ENCODE assay signal across 25 mouse cellular contexts in the genomic region with DNA sequence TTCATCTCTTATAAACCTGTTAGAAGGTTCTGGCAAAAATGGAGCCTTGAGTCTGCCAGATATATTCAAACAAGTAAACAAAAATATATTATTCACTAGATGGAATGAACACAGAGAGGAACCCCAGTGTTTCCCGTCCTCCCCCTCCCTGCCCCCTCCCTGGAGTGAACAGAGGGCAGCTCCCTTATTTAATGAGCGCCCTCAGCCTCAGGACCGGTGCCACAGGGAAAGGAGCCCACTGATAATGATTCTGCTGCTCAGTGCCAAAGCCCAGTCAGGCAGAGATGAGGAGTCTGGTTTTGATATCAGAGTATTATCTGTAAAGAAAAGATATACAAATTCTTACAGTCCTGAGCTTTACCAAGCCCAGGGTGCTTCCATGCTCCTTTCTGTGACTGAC.
A peak's percentile ranks its signal among the peaks of the same experiment; 100 is the strongest.
DNase-seq lines count a peak whose midpoint lies in the region; ATAC-seq and TF ChIP-seq lines count a peak whose summit lies in the region.
"Had no signal": no experiment of that assay in that cellular context is flagged by ENCODE, and none has a peak within 500 bp of the region (broad histone marks: within the 10 kb centered on the region; RNA-seq: fewer than 3 reads in every experiment).

No protein-coding gene starts in this region.

- no peaks in the 10 kb centered on the region for H3K36me3 ChIP-seq in embryonic facial prominence, embryonic 13.5 days
- no peaks in the 10 kb centered on the region for H3K36me3 ChIP-seq in embryonic facial prominence, embryonic 10.5 days (replicated peaks)
- H3K36me3 ChIP-seq in heart, embryonic 13.5 days, result no peaks in the 10 kb centered on the region
- H3K36me3 ChIP-seq in forebrain, postnatal 0 days (ENCODE audit: insufficient read depth), result no peaks in the 10 kb centered on the region
- H3K36me3 ChIP-seq: hindbrain, embryonic 15.5 days; limb, embryonic 13.5 days; liver, embryonic 12.5 days had no signal

- no peak for DNase-seq in embryonic facial prominence, embryonic 10.5 days (ENCODE audit: low spot score)
- no peak for DNase-seq in heart, postnatal 10 days
- peak; percentile 17 for DNase-seq in ovary, adult 18-20 months (ENCODE audit: low spot score)
- DNase-seq in ovary, postnatal 14 days (ENCODE audit: low spot score), result no peak
- DNase-seq in forebrain, postnatal 0 days, result peak; percentile 35
- DNase-seq in embryo, embryonic 10 days (ENCODE audit: low spot score), result no peak
- DNase-seq: adrenal gland, postnatal 25 days; cerebellum, adult 9-10 months; embryo, embryonic 11 days; gastrocnemius, postnatal 25 days; heart, postnatal 36 days; kidney, adult 8-10 months; kidney, postnatal 10 days; lung, adult 18-20 months; lung, postnatal 10 days; thymus, adult 18-20 months; thymus, postnatal 36 days had no signal

- no peaks in the 10 kb centered on the region for H3K27me3 ChIP-seq in embryonic facial prominence, embryonic 13.5 days
- no peaks in the 10 kb centered on the region for H3K27me3 ChIP-seq in embryonic facial prominence, embryonic 10.5 days (replicated peaks; ENCODE audit: low read depth, poor library complexity, severe bottlenecking)
- no peaks in the 10 kb centered on the region for H3K27me3 ChIP-seq in heart, embryonic 13.5 days (replicated peaks)
- no peaks in the 10 kb centered on the region for H3K27me3 ChIP-seq in forebrain, postnatal 0 days (ENCODE audit: insufficient read depth, low read length)
- H3K27me3 ChIP-seq: hindbrain, embryonic 15.5 days; limb, embryonic 13.5 days; liver, embryonic 12.5 days had no signal

- no peak overlapping the region for H3K9ac ChIP-seq in embryonic facial prominence, embryonic 13.5 days
- H3K9ac ChIP-seq in heart, embryonic 13.5 days, result no peak overlapping the region
- H3K9ac ChIP-seq in forebrain, postnatal 0 days, result no peak overlapping the region
- H3K9ac ChIP-seq: hindbrain, embryonic 15.5 days; limb, embryonic 13.5 days; liver, embryonic 12.5 days had no signal

- H3K4me3 ChIP-seq in embryonic facial prominence, embryonic 13.5 days, result no peak overlapping the region
- no peak overlapping the region for H3K4me3 ChIP-seq in embryonic facial prominence, embryonic 10.5 days
- no peak overlapping the region for H3K4me3 ChIP-seq in heart, embryonic 13.5 days
- no peak overlapping the region for H3K4me3 ChIP-seq in forebrain, postnatal 0 days (ENCODE audit: low read depth, low read length)
- H3K4me3 ChIP-seq: heart, adult 2 months; hindbrain, embryonic 15.5 days; limb, embryonic 13.5 days; liver, embryonic 12.5 days had no signal

- intact Hi-C loops in heart, postnatal 10 days (cut with DNase I), result no loop called here

- ATAC-seq in embryonic facial prominence, embryonic 13.5 days (ENCODE audit: insufficient number of reproducible peaks, insufficient read depth, low FRiP score, low TSS enrichment, low read depth), result no peak
- no peak for ATAC-seq in heart, embryonic 13.5 days (ENCODE audit: extremely low read depth, insufficient number of reproducible peaks, low FRiP score, low TSS enrichment)
- ATAC-seq in forebrain, postnatal 0 days, result no peak
- ATAC-seq: CD4-positive, CD25-positive, alpha-beta regulatory T cell, adult 4 months; liver, embryonic 12.5 days had no signal

- WGBS in embryonic facial prominence, embryonic 13.5 days, result 59% methylated on average over 3 of the region's 3 CpGs
- 67% methylated on average over 3 of the region's 3 CpGs for whole genome bisulfite sequencing in embryonic facial prominence, embryonic 10.5 days
- WGBS in heart, embryonic 13.5 days, result 37% methylated on average over 3 of the region's 3 CpGs
- WGBS in forebrain, postnatal 0 days, result 34% methylated on average over 3 of the region's 3 CpGs

- no peak for TF ChIP-seq CTCF in forebrain, postnatal 0 days (IDR thresholded peaks at IDR 0.05; ENCODE audit: low read depth)

- H3K27ac ChIP-seq in embryonic facial prominence, embryonic 13.5 days, result 0 out of 2 replicates have a peak overlapping the region, but pooled peaks have one; percentile 28
- H3K27ac ChIP-seq in embryonic facial prominence, embryonic 10.5 days (replicated peaks), result no peak overlapping the region
- peak overlapping the region; percentile 82 for H3K27ac ChIP-seq in heart, embryonic 13.5 days (replicated peaks)
- H3K27ac ChIP-seq in forebrain, postnatal 0 days (ENCODE audit: low read depth, low read length), result no peak overlapping the region
- H3K27ac ChIP-seq: heart, adult 2 months; hindbrain, embryonic 15.5 days; limb, embryonic 13.5 days; liver, embryonic 12.5 days had no signal

- H3K4me2 ChIP-seq in embryonic facial prominence, embryonic 13.5 days, result no peak overlapping the region
- no peak overlapping the region for H3K4me2 ChIP-seq in heart, embryonic 13.5 days
- no peak overlapping the region for H3K4me2 ChIP-seq in forebrain, postnatal 0 days (ENCODE audit: low read depth)
- H3K4me2 ChIP-seq: hindbrain, embryonic 15.5 days; limb, embryonic 13.5 days; liver, embryonic 12.5 days; midbrain, embryonic 11.5 days had no signal

- no peaks in the 10 kb centered on the region for H3K9me3 ChIP-seq in embryonic facial prominence, embryonic 13.5 days
- H3K9me3 ChIP-seq in embryonic facial prominence, embryonic 10.5 days, result no peaks in the 10 kb centered on the region
- no peaks in the 10 kb centered on the region for H3K9me3 ChIP-seq in heart, embryonic 13.5 days
- no peaks in the 10 kb centered on the region for H3K9me3 ChIP-seq in forebrain, postnatal 0 days (ENCODE audit: low read length)
- H3K9me3 ChIP-seq: hindbrain, embryonic 15.5 days; limb, embryonic 13.5 days; liver, embryonic 12.5 days had no signal

- H3K4me1 ChIP-seq in embryonic facial prominence, embryonic 13.5 days, result peaks cover 15% of the 10 kb centered on the region
- peaks cover 7% of the 10 kb centered on the region for H3K4me1 ChIP-seq in embryonic facial prominence, embryonic 10.5 days
- H3K4me1 ChIP-seq in heart, embryonic 13.5 days, result peaks cover 35% of the 10 kb centered on the region
- H3K4me1 ChIP-seq in forebrain, postnatal 0 days (ENCODE audit: insufficient read depth), result no peaks in the 10 kb centered on the region
- H3K4me1 ChIP-seq: hindbrain, embryonic 15.5 days; liver, embryonic 12.5 days had no signal

Comparison
In these comparisons a context has a peak if more than half of its experiments do, and no peak if none do; other contexts are left out.
1. H3K27ac ChIP-seq: peak in embryonic facial prominence, embryonic 13.5 days (single experiment) and heart, embryonic 13.5 days (single experiment); none in embryonic facial prominence, embryonic 10.5 days (single experiment) and forebrain, postnatal 0 days (single experiment).
2. DNase-seq: peak in ovary, adult 18-20 months (single experiment) and forebrain, postnatal 0 days (single experiment); none in embryonic facial prominence, embryonic 10.5 days (single experiment), heart, postnatal 10 days (0 of 2), ovary, postnatal 14 days (single experiment) and embryo, embryonic 10 days (single experiment).